Mouse (Mus musculus): ENCODE measurements around the gene Gm49336.

DNA sequence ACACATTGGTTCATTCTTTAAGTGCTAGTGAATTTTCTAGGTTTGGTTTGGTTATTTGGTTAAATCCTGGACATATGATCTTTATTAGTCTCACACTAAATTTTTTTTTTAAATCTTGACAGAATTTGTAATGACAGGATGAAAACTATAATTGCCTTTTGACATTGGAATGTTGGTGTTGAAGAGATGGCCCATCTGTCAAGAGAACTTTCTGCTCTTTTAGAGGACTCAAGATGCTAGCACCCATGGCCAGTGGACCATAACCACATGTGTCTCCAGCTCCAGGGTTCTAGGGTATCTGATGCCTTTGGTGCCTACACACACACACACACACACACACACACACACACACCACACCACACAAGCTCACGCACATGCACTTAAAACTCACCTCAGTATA lies 6.5 kb upstream of the Gm49336 start:
- TF ChIP-seq POLR2A (IDR thresholded peaks at IDR 0.05; ENCODE audit: borderline replicate concordance, low read depth, low read length) (no peak), CTCF (IDR thresholded peaks at IDR 0.05; ENCODE audit: low read depth, low read length) (no peak)

All from bone marrow macrophage, adult 2 months (primary cell).